Mouse (Mus musculus): ENCODE measurements at regions not wholly inside any gene's neighbourhood (a gene's known extent, or its start where the extent isn't known, plus 50 kb on each side); places are given as distances from the start of the nearest gene placed in this dataset.

DNA sequence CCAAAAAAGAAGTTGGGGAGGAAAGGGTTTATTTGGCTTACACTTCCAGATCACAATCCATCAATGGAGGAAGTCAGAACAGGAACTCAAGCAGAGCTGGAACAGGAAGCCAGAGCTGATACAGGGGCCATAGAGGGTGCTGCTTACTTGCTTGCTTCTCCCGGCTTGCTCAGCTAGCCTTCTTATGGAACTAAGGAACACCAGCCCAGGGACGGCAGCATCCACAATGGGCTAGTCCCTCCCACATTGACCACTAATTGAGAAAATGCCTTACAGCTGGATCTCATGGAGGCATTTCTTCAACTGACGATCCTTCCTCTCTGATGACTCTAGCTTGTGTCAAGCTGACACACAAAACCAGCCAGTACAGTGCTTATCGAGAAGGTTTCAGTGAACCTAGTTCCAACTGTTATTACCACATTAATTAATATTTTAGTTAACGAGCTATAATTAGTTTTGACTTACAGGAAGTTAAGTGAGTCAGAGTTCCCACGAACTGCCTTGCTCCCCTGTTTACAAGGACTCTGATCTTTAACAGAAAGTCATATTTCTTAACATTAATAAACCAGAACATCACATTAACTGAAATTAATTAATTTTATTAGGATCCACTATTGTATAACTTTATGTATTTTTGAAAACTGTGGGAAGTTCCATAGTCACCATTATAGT lies 158.2 kb downstream of the Calcrl start:
- no peak for DNase-seq

DNA sequence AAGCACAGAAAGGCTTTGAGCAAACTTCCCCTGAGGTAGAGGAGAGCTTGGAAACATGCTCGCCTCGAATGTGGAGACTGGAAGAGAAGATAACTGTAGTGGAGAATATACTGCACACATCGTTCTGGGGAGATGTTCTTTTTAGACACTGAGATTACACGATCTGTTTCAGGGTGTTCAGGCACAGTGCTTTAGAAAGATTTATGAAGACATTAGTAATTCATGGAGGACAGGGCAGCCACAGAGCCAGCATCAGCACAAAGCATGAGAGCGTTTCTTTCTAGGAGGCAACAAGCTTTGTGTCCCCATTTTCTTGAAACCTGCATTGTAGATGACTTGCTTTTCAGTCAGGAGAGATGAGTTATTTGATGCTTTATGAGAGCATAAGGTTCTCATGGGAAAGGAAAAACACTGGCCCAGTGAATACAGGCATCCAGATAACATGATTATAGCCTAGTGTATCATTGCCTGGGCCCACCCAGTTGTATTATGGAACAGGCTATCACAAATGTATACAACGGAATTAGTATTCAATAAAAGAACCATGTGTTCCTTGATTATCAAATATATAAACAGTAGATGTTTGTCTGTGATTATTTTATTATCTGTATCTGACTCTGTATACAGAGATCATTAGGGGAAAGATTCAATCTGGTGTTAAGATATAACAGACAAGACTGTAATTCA lies 151.0 kb downstream of the Calcrl start:
- no peak for DNase-seq

DNA sequence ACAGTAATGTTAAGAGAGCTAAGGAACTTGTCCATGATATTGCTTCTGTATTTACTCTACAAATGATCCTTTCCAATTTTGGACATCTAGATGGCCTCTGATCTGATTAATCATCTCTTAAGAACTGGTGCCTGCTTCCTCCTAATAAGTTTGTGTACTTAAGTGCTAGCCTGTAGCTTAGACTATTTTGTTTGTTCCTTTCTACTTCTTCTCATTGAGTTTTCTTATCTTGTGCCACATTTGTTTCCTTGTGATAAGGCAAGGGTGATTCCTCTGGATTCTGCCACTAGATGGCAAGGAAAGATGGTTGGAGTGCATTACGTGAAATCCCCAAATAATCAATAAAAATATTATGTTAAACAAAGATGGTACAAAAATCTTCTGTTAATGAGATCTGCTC lies 148.0 kb downstream of the Calcrl start:
- DNase-seq = no peak

Small RNA genes lying in the stretch of these regions (microRNA-seq; reads per million reads assigned to microRNA genes)
- 0 reads per million in 2 experiments for gene Gm25972 (ENCODE audit: borderline replicate concordance in 2 of 2)

Measured in gastrocnemius, postnatal 25 days (tissue).